Comparison of ENCODE assay signal across 27 mouse cellular contexts in genomic region chr6:85927476-85928464, GRCm38 (mm10). TPM values are rescaled to one million over a fixed set of nuclear protein-coding genes. Genes with fewer than 3 reads are reported as not detected.
A peak's percentile ranks its signal among the peaks of the same experiment; 100 is the strongest.
DNase-seq lines count a peak whose midpoint lies in the region; ATAC-seq and TF ChIP-seq lines count a peak whose summit lies in the region.
"Had no signal": no experiment of that assay in that cellular context is flagged by ENCODE, and none has a peak within 500 bp of the region (broad histone marks: within the 10 kb centered on the region; RNA-seq: fewer than 3 reads in every experiment).

No protein-coding gene starts in this region.

- H3K4me2 ChIP-seq in intestine, embryonic 16.5 days (ENCODE audit: low read depth, low read length) = no peak overlapping the region
- no peak overlapping the region for H3K4me2 ChIP-seq in intestine, embryonic 15.5 days (replicated peaks)
- no peak overlapping the region for H3K4me2 ChIP-seq in intestine, postnatal 0 days (replicated peaks; ENCODE audit: low read depth)
- H3K4me2 ChIP-seq in kidney, embryonic 15.5 days = no peak overlapping the region
- H3K4me2 ChIP-seq: embryonic facial prominence, embryonic 13.5 days; forebrain, embryonic 12.5 days; hindbrain, embryonic 15.5 days; lung, embryonic 15.5 days had no signal

- 90% methylated on average over 9 of the region's 9 CpGs for WGBS in intestine, embryonic 16.5 days
- WGBS in intestine, embryonic 15.5 days = 84% methylated on average over 9 of the region's 9 CpGs
- WGBS in intestine, postnatal 0 days = 70% methylated on average over 9 of the region's 9 CpGs
- WGBS in kidney, embryonic 15.5 days = 91% methylated on average over 9 of the region's 9 CpGs

- peak; percentile 78 to 85 for DNase-seq in kidney, postnatal 36 days
- DNase-seq in spleen, postnatal 10 days (ENCODE audit: low spot score in 2 of 2) = no peak
- DNase-seq in lung, postnatal 36 days = no peak
- DNase-seq in spleen, postnatal 36 days (ENCODE audit: low spot score in 2 of 2) = no peak
- DNase-seq: adrenal gland, postnatal 25 days; cerebellum, adult 8-10 months; cerebellum, postnatal 36 days; embryo, embryonic 11 days; gastrocnemius, adult 2 months; spleen, adult 18-20 months; thymus, postnatal 14 days had no signal

- H3K27me3 ChIP-seq in intestine, embryonic 16.5 days (replicated peaks; ENCODE audit: control insufficient read depth, insufficient read depth, low read length) = no peaks in the 10 kb centered on the region
- no peaks in the 10 kb centered on the region for H3K27me3 ChIP-seq in intestine, embryonic 15.5 days (replicated peaks)
- H3K27me3 ChIP-seq in intestine, postnatal 0 days (replicated peaks; ENCODE audit: control insufficient read depth, insufficient read depth, low read length) = no peaks in the 10 kb centered on the region
- no peaks in the 10 kb centered on the region for H3K27me3 ChIP-seq in kidney, embryonic 15.5 days
- H3K27me3 ChIP-seq: embryonic facial prominence, embryonic 13.5 days; forebrain, embryonic 12.5 days; hindbrain, embryonic 15.5 days; lung, embryonic 15.5 days had no signal

- no peak overlapping the region for H3K9ac ChIP-seq in intestine, embryonic 16.5 days (ENCODE audit: low read depth, low read length)
- no peak overlapping the region for H3K9ac ChIP-seq in intestine, embryonic 15.5 days
- H3K9ac ChIP-seq in intestine, postnatal 0 days (ENCODE audit: low read depth, low read length) = no peak overlapping the region
- H3K9ac ChIP-seq in kidney, embryonic 15.5 days = no peak overlapping the region
- H3K9ac ChIP-seq: embryonic facial prominence, embryonic 13.5 days; forebrain, embryonic 12.5 days; hindbrain, embryonic 15.5 days; lung, embryonic 15.5 days had no signal

- TF ChIP-seq CTCF in intestine, postnatal 0 days (IDR thresholded peaks at IDR 0.05; ENCODE audit: low read depth) = no peak

- peaks cover 18% of the 10 kb centered on the region for H3K36me3 ChIP-seq in intestine, embryonic 16.5 days (ENCODE audit: control insufficient read depth, insufficient read depth, low read length)
- H3K36me3 ChIP-seq in intestine, embryonic 15.5 days = peaks cover 24% of the 10 kb centered on the region
- H3K36me3 ChIP-seq in intestine, postnatal 0 days (ENCODE audit: control insufficient read depth, insufficient read depth) = peaks cover 61% of the 10 kb centered on the region
- H3K36me3 ChIP-seq in kidney, embryonic 15.5 days = peaks cover 77% of the 10 kb centered on the region

- no peak for ATAC-seq in intestine, embryonic 16.5 days
- no peak for ATAC-seq in intestine, embryonic 15.5 days
- ATAC-seq in intestine, postnatal 0 days = no peak
- peak; percentile 54 for ATAC-seq in kidney, embryonic 15.5 days (replicated peaks; ENCODE audit: low FRiP score)

- H3K4me3 ChIP-seq in intestine, embryonic 16.5 days (ENCODE audit: low read length) = no peak overlapping the region
- no peak overlapping the region for H3K4me3 ChIP-seq in intestine, embryonic 15.5 days (replicated peaks)
- no peak overlapping the region for H3K4me3 ChIP-seq in intestine, postnatal 0 days (ENCODE audit: low read depth, low read length)
- no peak overlapping the region for H3K4me3 ChIP-seq in kidney, embryonic 15.5 days (replicated peaks)
- H3K4me3 ChIP-seq: embryonic facial prominence, embryonic 13.5 days; erythroblast, embryonic 14.5 days; forebrain, embryonic 12.5 days; gastrocnemius, adult 2 months; heart, embryonic 10.5 days; hindbrain, embryonic 15.5 days; left cerebral cortex, adult 2 months; lung, embryonic 15.5 days had no signal

- H3K9me3 ChIP-seq in intestine, embryonic 16.5 days (ENCODE audit: control insufficient read depth, low read length) = no peaks in the 10 kb centered on the region
- H3K9me3 ChIP-seq in intestine, embryonic 15.5 days = no peaks in the 10 kb centered on the region
- no peaks in the 10 kb centered on the region for H3K9me3 ChIP-seq in intestine, postnatal 0 days (ENCODE audit: control insufficient read depth)
- no peaks in the 10 kb centered on the region for H3K9me3 ChIP-seq in kidney, embryonic 15.5 days (replicated peaks)
- H3K9me3 ChIP-seq: embryonic facial prominence, embryonic 13.5 days; forebrain, embryonic 12.5 days; heart, embryonic 10.5 days; hindbrain, embryonic 15.5 days; lung, embryonic 15.5 days had no signal

- no peaks in the 10 kb centered on the region for H3K4me1 ChIP-seq in intestine, embryonic 16.5 days (ENCODE audit: control insufficient read depth, insufficient read depth, low read length)
- H3K4me1 ChIP-seq in intestine, embryonic 15.5 days (replicated peaks) = no peaks in the 10 kb centered on the region
- H3K4me1 ChIP-seq in intestine, postnatal 0 days (replicated peaks; ENCODE audit: control insufficient read depth, insufficient read depth, low read length) = no peaks in the 10 kb centered on the region; the same call in 1 of the 2 replicates
- no peaks in the 10 kb centered on the region for H3K4me1 ChIP-seq in kidney, embryonic 15.5 days
- H3K4me1 ChIP-seq: embryonic facial prominence, embryonic 13.5 days; forebrain, embryonic 12.5 days; heart, embryonic 10.5 days; hindbrain, embryonic 15.5 days; lung, embryonic 15.5 days had no signal

- peak overlapping the region; percentile 45 for H3K27ac ChIP-seq in intestine, embryonic 16.5 days (ENCODE audit: low read length)
- no peak overlapping the region for H3K27ac ChIP-seq in intestine, embryonic 15.5 days
- peak overlapping the region; percentile 60 for H3K27ac ChIP-seq in intestine, postnatal 0 days (ENCODE audit: low read depth, low read length)
- H3K27ac ChIP-seq in kidney, embryonic 15.5 days = no peak overlapping the region
- H3K27ac ChIP-seq: embryonic facial prominence, embryonic 13.5 days; forebrain, embryonic 12.5 days; gastrocnemius, adult 2 months; heart, embryonic 10.5 days; hindbrain, embryonic 15.5 days; left cerebral cortex, adult 2 months; lung, embryonic 15.5 days; macrophage had no signal

RNA-seq across cellular contexts. Expression of gene Nat8f1, which starts 12.3 kb away (rescaled TPM):
- polyA plus RNA-seq in intestine, embryonic 16.5 days (2015; fragmentation: Nextera tagmentation; extraction: Ambion mirVana) = 12.0 and 14.0 TPM in 2 replicates
- polyA plus RNA-seq in intestine, embryonic 15.5 days (2015; fragmentation: Nextera tagmentation; extraction: Ambion mirVana) = 8.6 and 9.0 TPM in 2 replicates
- polyA plus RNA-seq in intestine, postnatal 0 days (2015; fragmentation: Nextera tagmentation; extraction: Ambion mirVana) = 18.1 and 19.0 TPM in 2 replicates
- polyA plus RNA-seq in kidney, embryonic 15.5 days (2015; fragmentation: Nextera tagmentation; extraction: Ambion mirVana) = 46.6 and 52.7 TPM in 2 replicates
- polyA plus RNA-seq: erythroblast, embryonic 14.5 days had no signal

RNA-seq across cellular contexts. Expression of gene Tprkb, which starts 16.1 kb away (rescaled TPM):
- 48.4 and 53.3 TPM in 2 replicates for polyA plus RNA-seq in intestine, embryonic 16.5 days (2015; fragmentation: Nextera tagmentation; extraction: Ambion mirVana)
- 39.3 and 41.8 TPM in 2 replicates for polyA plus RNA-seq in intestine, embryonic 15.5 days (2015; fragmentation: Nextera tagmentation; extraction: Ambion mirVana)
- 61.3 and 65.1 TPM in 2 replicates for polyA plus RNA-seq in intestine, postnatal 0 days (2015; fragmentation: Nextera tagmentation; extraction: Ambion mirVana)
- polyA plus RNA-seq in kidney, embryonic 15.5 days (2015; fragmentation: Nextera tagmentation; extraction: Ambion mirVana) = 41.0 and 41.6 TPM in 2 replicates

RNA-seq across cellular contexts. Expression of gene Nat8f4, which starts 23.1 kb away (rescaled TPM):
- 6.3 and 6.4 TPM in 2 replicates for polyA plus RNA-seq in intestine, embryonic 16.5 days (2015; fragmentation: Nextera tagmentation; extraction: Ambion mirVana)
- polyA plus RNA-seq in intestine, embryonic 15.5 days (2015; fragmentation: Nextera tagmentation; extraction: Ambion mirVana) = 4.5 and 5.0 TPM in 2 replicates
- 38.7 and 41.4 TPM in 2 replicates for polyA plus RNA-seq in intestine, postnatal 0 days (2015; fragmentation: Nextera tagmentation; extraction: Ambion mirVana)
- polyA plus RNA-seq in kidney, embryonic 15.5 days (2015; fragmentation: Nextera tagmentation; extraction: Ambion mirVana) = 5.9 and 6.3 TPM in 2 replicates
- polyA plus RNA-seq: erythroblast, embryonic 14.5 days had no signal

RNA-seq across cellular contexts. Expression of gene Dusp11, which starts 33.7 kb away (rescaled TPM):
- polyA plus RNA-seq in intestine, embryonic 16.5 days (2015; fragmentation: Nextera tagmentation; extraction: Ambion mirVana) = 34.2 and 41.1 TPM in 2 replicates
- 43.4 and 43.5 TPM in 2 replicates for polyA plus RNA-seq in intestine, embryonic 15.5 days (2015; fragmentation: Nextera tagmentation; extraction: Ambion mirVana)
- polyA plus RNA-seq in intestine, postnatal 0 days (2015; fragmentation: Nextera tagmentation; extraction: Ambion mirVana) = 37.1 and 39.9 TPM in 2 replicates
- 44.1 and 45.0 TPM in 2 replicates for polyA plus RNA-seq in kidney, embryonic 15.5 days (2015; fragmentation: Nextera tagmentation; extraction: Ambion mirVana)

RNA-seq across cellular contexts. Expression of gene Nat8f2, which starts 58.8 kb away (rescaled TPM):
- polyA plus RNA-seq in intestine, embryonic 16.5 days (2015; fragmentation: Nextera tagmentation; extraction: Ambion mirVana) = 0.04 TPM in 1 of 2 replicates, not detected in the other
- 0.08 TPM in 1 of 2 replicates, not detected in the other for polyA plus RNA-seq in intestine, embryonic 15.5 days (2015; fragmentation: Nextera tagmentation; extraction: Ambion mirVana)
- 0.16 and 0.38 TPM in 2 replicates for polyA plus RNA-seq in intestine, postnatal 0 days (2015; fragmentation: Nextera tagmentation; extraction: Ambion mirVana)
- polyA plus RNA-seq in kidney, embryonic 15.5 days (2015; fragmentation: Nextera tagmentation; extraction: Ambion mirVana) = 1.2 and 1.5 TPM in 2 replicates
- polyA plus RNA-seq: embryonic facial prominence, embryonic 13.5 days; erythroblast, embryonic 14.5 days; forebrain, embryonic 12.5 days; heart, embryonic 10.5 days; heart, embryonic 16.5 days; hindbrain, embryonic 15.5 days; limb, embryonic 14.5 days; macrophage; neural tube, embryonic 11.5 days; stomach, embryonic 14.5 days had no signal

Comparison
In these comparisons a context has a peak if more than half of its experiments do, and no peak if none do; other contexts are left out.
1. H3K27ac ChIP-seq: peak in intestine, embryonic 16.5 days (single experiment) and intestine, postnatal 0 days (single experiment); none in intestine, embryonic 15.5 days (single experiment) and kidney, embryonic 15.5 days (single experiment).
2. DNase-seq: peak in kidney, postnatal 36 days (2 of 2); none in spleen, postnatal 10 days (0 of 2), lung, postnatal 36 days (single experiment) and spleen, postnatal 36 days (0 of 2).